Mouse (Mus musculus) heart, embryonic 16.5 days (tissue): ENCODE results near the gene F2rl2. TPM values are rescaled to one million over a fixed set of nuclear protein-coding genes. Genes with fewer than 3 reads are reported as not detected.

Experiments used
- ATAC-seq: fragments of 200-750 bp; cut with Nextera tagmentation; replicated peaks from 2 replicates; pipeline ENCODE4 v1.8.0; 2017; ENCODE audit warnings: moderate number of reproducible peaks; ENCODE audit not compliant: insufficient read depth, low FRiP score; ENCODE audit errors: extremely low read depth
- H3K27ac ChIP-seq: fragments of 300-500 bp; sonication (generic); 2 replicates; pipeline ENCODE4 v1.5.1; 2014; ENCODE audit warnings: mild to moderate bottlenecking, low read length, control low read depth, moderate library complexity
- H3K27me3 ChIP-seq: fragments of 300-500 bp; sonication (generic); 2 replicates; pipeline ENCODE4 v1.6.1; 2014; ENCODE audit warnings: low read length, mixed read lengths; ENCODE audit not compliant: control insufficient read depth, insufficient read depth
- H3K36me3 ChIP-seq: fragments of 300-500 bp; sonication (generic); 2 replicates; pipeline ENCODE4 v1.6.1; 2014; ENCODE audit not compliant: control insufficient read depth, insufficient read depth
- H3K4me1 ChIP-seq: fragments of 300-500 bp; sonication (generic); 2 replicates; pipeline ENCODE4 v1.6.1; 2014; ENCODE audit warnings: low read length, mixed read lengths; ENCODE audit not compliant: control insufficient read depth, insufficient read depth
- H3K4me2 ChIP-seq: fragments of 300-500 bp; sonication (generic); 2 replicates; pipeline ENCODE4 v1.6.1; 2014; ENCODE audit warnings: low read depth, mild to moderate bottlenecking, control low read depth, low read length
- H3K4me3 ChIP-seq: fragments of 300-500 bp; sonication (generic); 2 replicates; pipeline ENCODE4 v1.5.1; 2014; ENCODE audit warnings: mild to moderate bottlenecking, control low read depth, low read length
- H3K9ac ChIP-seq: fragments of 300-500 bp; sonication (generic); 2 replicates; pipeline ENCODE4 v1.6.1; 2014; ENCODE audit warnings: low read length, control low read depth
- H3K9me3 ChIP-seq: fragments of 300-500 bp; sonication (generic); replicated peaks from 2 replicates; pipeline ENCODE4 v1.6.1; 2016; ENCODE audit warnings: low read length; ENCODE audit not compliant: control insufficient read depth
- WGBS: fragments of 180-500 bp; shearing (Covaris S2); extraction: QIAGEN DNeasy Blood & Tissue Kit; methylation state at CpG from one replicate; pipeline ENCODE4 v1.1.7; 2014; 5-methylcytosine and 5-hydroxymethylcytosine counted together
- polyA plus RNA-seq: library from polyadenylated mRNA; unstranded; fragments of >200 nt; fragmentation: Nextera tagmentation; extraction: Ambion mirVana; gene quantifications from 2 replicates; pipeline ENCODE4 v1.2.1, GENCODE M21; 2015

The F2rl2 gene
- polyA plus RNA-seq, 1 experiment from 2014 or later, result 0.72 TPM

- no peak overlapping the region for H3K4me3 ChIP-seq
- WGBS, result 62% methylated on average over 4 of the region's 4 CpGs
- H3K4me1 ChIP-seq, result peaks cover 4% of the 10 kb centered on the region; the same call in 1 of the 2 replicates
- no peaks in the 10 kb centered on the region for H3K36me3 ChIP-seq
- H3K9me3 ChIP-seq, result no peaks in the 10 kb centered on the region
- no peak overlapping the region for H3K27ac ChIP-seq
- no peak for ATAC-seq
- no peak overlapping the region for H3K9ac ChIP-seq
- no peaks in the 10 kb centered on the region for H3K27me3 ChIP-seq
- no peak overlapping the region for H3K4me2 ChIP-seq
Measured at GRCm38 (mm10) chr13:95715356-95715755, 18.7 kb downstream of the F2rl2 start.

DNA sequence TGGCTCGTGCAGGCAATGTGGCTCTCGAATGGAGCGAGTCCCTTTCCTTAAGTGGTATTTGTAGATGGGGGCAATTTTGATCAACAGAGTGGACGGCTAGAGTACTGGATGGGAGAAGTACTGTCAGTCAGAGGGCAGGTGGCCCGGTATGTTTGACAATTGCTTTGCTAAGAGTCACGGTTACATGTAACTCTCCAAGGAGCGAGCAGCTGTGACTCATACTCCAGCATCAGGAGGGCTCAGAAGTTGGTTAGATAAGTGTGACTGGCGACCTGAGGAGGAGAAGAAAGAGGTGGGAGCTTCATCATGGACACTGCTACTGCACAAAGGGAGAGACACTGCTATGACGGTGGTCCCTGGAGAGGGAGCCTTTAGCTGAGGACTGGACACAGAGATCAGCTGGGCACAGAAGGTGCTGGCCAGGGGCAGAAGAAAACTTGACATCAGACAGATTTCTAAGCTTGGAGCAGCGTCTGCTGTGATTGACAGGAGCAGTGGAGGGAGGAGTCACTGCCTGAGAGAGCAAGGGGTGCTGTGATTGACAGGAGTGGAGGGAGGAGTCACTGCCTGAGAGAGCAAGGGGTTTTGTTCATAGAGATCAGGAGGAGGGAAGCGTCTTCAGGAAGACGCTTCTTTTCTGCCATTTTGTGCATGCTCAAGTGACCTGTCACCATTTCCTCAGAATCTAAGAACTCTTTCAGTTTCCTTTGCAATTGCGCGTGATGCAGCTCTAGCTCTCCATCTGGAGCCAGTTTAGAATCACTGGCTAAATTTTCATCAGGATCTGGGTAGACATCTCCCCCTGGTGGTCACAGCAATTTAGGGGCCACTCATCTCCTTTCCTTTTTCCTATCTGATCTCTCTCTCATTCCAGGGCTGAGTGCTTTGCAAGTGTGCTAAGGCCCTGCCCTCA, 22.9 kb downstream of the F2rl2 start:
- Histone ChIP-seq H3K27me3 (no peaks in the 10 kb centered on the region), H3K4me3 (peak overlapping the region; percentile 41), H3K27ac (no peak overlapping the region), H3K36me3 (no peaks in the 10 kb centered on the region), H3K4me1 (peaks cover 4% of the 10 kb centered on the region; the same call in 1 of the 2 replicates), H3K9ac (0 out of 2 replicates have a peak overlapping the region, but pooled peaks have one; percentile 1), H3K9me3 (no peaks in the 10 kb centered on the region), H3K4me2 (peak overlapping the region; percentile 59)
- peak; percentile 80 for ATAC-seq
- WGBS, result 48% methylated on average over 14 of the region's 14 CpGs

- no peaks in the 10 kb centered on the region for H3K27me3 ChIP-seq
- H3K4me3 ChIP-seq, result no peak overlapping the region
- no peaks in the 10 kb centered on the region for H3K36me3 ChIP-seq
- no peak overlapping the region for H3K27ac ChIP-seq
- H3K4me2 ChIP-seq, result no peak overlapping the region
- no peak for ATAC-seq
- no peak overlapping the region for H3K9ac ChIP-seq
- H3K9me3 ChIP-seq, result no peaks in the 10 kb centered on the region
- H3K4me1 ChIP-seq, result no peaks in the 10 kb centered on the region
- 83% methylated on average over 4 of the region's 4 CpGs for WGBS
Measured at GRCm38 (mm10) chr13:95730491-95730890, 33.8 kb downstream of the F2rl2 start.

DNA sequence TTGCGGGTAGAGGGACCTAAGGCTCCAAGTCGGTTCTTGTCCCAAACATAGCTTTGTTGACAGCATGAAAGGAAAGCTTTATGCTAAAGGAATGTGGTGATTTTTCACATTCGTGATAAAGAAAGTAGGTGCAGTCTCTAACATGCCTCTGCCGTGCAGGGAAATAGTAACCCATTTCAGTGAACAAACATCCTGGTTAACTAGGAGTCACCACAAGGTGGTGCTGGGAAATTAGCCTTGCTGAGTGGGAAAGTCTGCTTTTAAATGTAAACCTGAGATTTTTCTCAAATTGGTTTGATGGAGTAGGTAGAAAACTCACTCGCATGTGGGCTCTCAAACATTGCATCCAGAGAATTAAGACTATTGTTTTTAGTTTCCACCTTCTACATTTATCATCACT, 43.0 kb downstream of the F2rl2 start:
- Histone ChIP-seq H3K36me3 (no peaks in the 10 kb centered on the region), H3K9me3 (no peaks in the 10 kb centered on the region), H3K4me2 (no peak overlapping the region), H3K9ac (no peak overlapping the region), H3K4me1 (peaks cover 2% of the 10 kb centered on the region; the same call in 1 of the 2 replicates), H3K27ac (no peak overlapping the region), H3K4me3 (no peak overlapping the region), H3K27me3 (no peaks in the 10 kb centered on the region)
- ATAC-seq, result no peak
- 60% methylated on average over 5 of the region's 5 CpGs for WGBS

GRCm38 (mm10) chr13:95741813-95742689, 45.4 kb downstream of the F2rl2 start:
- H3K27me3 ChIP-seq, result no peaks in the 10 kb centered on the region

DNA sequence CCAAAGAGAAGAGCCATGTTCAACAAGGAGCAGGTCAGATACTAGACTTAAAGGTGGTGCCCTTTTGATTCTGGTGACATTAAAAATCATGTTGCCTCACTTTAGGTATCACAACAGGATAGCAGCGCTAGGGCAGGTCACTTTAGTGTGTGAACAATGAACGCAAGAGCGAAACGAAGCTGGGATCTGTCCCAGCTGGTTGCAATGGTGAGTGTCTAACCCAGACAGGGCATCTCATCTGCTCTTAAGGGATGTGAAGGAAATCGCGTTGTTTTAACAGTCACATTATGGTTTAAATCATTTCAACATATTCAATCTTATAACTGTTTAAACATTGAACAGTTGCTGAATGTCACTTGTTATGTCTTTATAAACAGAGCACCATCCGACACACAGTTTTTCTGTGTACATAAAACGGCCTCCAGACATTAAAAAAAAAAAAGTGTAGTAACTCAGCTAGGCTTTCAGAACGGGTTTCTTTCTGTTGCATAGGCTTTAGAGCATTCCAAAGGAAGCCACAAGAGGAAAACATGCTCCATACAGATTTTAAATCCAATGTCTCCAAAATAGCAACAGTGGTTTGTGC, 46.3 kb downstream of the F2rl2 start:
- 74% methylated on average over 9 of the region's 9 CpGs for WGBS
- Histone ChIP-seq H3K4me2 (no peak overlapping the region), H3K36me3 (no peaks in the 10 kb centered on the region), H3K4me1 (peaks cover 2% of the 10 kb centered on the region; the same call in 1 of the 2 replicates), H3K27me3 (no peaks in the 10 kb centered on the region), H3K27ac (no peak overlapping the region), H3K4me3 (no peak overlapping the region), H3K9me3 (no peaks in the 10 kb centered on the region), H3K9ac (no peak overlapping the region)
- ATAC-seq, result no peak

More at GRCm38 (mm10) chr13:95741813-95742689, 45.4 kb downstream of the F2rl2 start:
- no peak overlapping the region for H3K4me3 ChIP-seq
- no peaks in the 10 kb centered on the region for H3K36me3 ChIP-seq
- no peaks in the 10 kb centered on the region for H3K9me3 ChIP-seq
- no peak overlapping the region for H3K27ac ChIP-seq
- no peak for ATAC-seq
- no peak overlapping the region for H3K9ac ChIP-seq
- 85% methylated on average over 11 of the region's 11 CpGs for WGBS
- peaks cover 2% of the 10 kb centered on the region; the same call in 1 of the 2 replicates for H3K4me1 ChIP-seq
- no peak overlapping the region for H3K4me2 ChIP-seq

DNA sequence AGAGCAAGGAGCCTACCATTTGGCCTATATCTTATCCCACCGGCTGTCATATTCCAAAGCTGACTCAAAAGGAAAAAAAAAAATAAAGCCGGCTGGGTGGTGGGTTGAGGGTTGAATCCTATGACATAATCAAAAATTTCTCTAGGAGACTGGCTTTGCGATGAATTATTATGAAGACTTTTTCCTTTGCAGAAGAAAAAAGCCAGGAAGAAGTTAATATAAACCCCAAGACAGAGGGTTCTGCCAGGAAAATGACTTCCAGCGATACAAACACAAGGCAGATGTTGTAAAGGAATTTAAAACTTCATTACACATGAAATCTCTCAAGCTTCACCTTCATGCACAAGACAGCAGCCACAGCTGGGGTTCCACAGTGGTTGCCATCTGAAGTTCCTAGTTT, 48.8 kb downstream of the F2rl2 start:
- H3K27ac ChIP-seq, result no peak overlapping the region; the same call in 1 of the 2 replicates
- H3K9me3 ChIP-seq, result no peaks in the 10 kb centered on the region
- no peak overlapping the region for H3K9ac ChIP-seq
- H3K4me1 ChIP-seq, result peaks cover 2% of the 10 kb centered on the region; the same call in 1 of the 2 replicates
- WGBS, result 62% methylated on average over 4 of the region's 4 CpGs
- ATAC-seq, result no peak
- no peak overlapping the region for H3K4me2 ChIP-seq
- H3K36me3 ChIP-seq, result no peaks in the 10 kb centered on the region
- no peaks in the 10 kb centered on the region for H3K27me3 ChIP-seq
- no peak overlapping the region for H3K4me3 ChIP-seq

DNA sequence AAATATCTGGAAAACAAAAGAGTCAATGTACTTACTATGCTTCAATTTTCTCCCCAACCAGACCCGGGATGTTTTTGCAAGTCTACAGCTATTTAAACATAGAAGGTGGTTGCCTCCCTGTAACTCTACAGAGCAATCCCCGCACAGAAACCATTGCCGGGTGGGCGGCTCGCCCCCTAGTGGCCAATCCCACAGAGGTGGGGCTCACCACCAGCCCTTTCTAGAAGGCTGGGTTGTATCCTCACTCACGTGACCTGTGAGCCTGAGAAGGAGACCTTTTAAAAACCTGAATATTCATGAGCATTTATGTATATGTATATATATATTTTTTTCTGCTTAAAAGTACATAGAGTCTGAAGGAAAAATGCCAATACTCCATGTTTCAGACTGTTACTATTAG, 49.9 kb downstream of the F2rl2 start:
- H3K9ac ChIP-seq, result no peak overlapping the region
- no peak overlapping the region for H3K4me3 ChIP-seq
- no peak overlapping the region for H3K4me2 ChIP-seq
- H3K27ac ChIP-seq, result no peak overlapping the region
- H3K4me1 ChIP-seq, result peaks cover 2% of the 10 kb centered on the region; the same call in 1 of the 2 replicates
- H3K9me3 ChIP-seq, result no peaks in the 10 kb centered on the region
- H3K36me3 ChIP-seq, result no peaks in the 10 kb centered on the region
- no peak; the same call in 1 of the 2 replicates for ATAC-seq
- no peaks in the 10 kb centered on the region for H3K27me3 ChIP-seq
- WGBS, result 8% methylated on average over 6 of the region's 6 CpGs
